Mouse (Mus musculus) cerebellum, adult 9-10 months (tissue): ENCODE results near the gene Mafg.
"Not testable (repeated sequence)": the region's sequence is repeated elsewhere in the genome, so short reads cannot be mapped to it uniquely, and the experiment has no call there.

ENCODE experiments used
- DNase-seq: peaks from one replicate; pipeline ENCODE4 v3.0.0; 2022

Gene Mafg

DNA sequence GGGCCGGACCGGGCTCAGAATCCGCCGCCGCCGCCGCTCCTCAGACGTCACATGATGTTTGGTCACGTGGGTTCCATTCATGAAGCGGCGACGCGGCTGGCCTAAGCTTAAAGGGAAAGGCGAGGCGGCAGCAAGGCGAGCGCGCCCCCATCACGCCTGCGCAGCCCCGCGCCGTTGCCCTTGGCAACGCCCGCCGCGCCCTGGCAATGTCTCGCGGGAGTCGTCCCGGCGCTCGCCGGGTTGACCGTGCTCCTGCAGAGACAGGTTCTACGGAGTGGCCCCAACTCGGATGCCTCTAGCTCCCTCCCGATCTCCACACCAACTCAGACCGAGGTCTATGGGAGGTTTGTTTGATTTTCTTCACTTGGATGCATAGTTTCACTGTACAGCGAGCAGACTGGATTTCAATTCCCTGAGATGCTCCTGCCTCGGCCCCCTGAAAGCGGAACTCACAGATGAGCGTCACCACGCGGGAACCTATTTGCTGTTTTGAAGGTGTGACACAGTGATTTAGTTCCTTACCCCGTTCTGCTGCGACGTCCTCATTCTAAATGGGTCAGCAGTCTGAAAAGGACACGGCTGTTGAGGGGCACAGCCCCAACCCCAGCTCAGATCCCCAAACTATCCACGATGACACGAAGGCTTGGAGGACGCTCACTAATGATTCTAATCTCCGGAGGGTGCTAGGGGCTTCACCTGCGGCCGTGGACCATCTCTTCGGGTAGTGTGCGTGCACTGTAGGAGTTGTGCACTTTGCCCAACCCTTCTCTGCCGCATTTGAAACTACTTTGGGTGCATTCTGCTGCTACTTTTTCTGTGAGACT is at the start of gene Mafg:
TSS of gene Mafg (minus strand) at position 81 of the 824 bp plus-strand sequence.
- DNase-seq = peak; percentile 94

DNA sequence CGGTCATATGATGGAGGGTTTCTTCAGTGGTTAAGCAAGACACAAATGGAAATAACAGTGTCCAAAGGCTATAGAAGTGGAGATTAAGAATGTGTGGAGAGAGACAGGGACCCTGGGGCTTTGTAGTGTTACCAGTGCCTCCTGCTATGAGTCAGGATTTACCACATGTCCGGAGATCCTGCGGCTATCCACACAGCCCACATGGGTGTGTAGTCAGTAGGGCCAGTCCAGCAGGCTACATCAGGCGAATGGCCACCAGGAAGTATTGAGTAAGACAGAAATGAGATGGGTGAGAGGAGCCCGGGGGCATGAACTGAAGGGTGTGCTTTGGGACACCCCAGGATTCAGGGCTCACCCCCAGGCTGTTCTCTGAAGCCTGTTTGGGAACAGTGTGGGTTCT is 49.3 kb upstream of the Mafg start:
- no peak for DNase-seq

DNA sequence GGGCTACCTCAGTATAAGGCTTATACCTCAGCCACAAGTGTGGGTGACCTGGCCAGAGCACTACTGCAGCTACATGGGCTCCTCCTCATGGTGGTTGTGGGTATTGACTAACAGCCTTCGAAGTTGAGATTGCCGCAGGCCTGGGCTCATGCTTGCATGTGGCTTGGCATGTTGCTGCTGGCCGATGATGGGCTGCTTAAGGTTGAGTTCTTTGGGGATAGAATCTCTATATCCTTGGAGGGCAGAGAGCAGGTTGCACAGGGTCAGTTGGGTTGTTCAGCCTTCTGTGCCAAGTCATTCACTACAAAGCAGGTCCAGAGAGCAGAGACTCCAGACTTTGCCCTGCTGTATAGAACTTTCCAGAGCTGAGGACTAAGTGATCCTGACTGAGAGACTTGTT is 46.5 kb upstream of the Mafg start:
- DNase-seq = no peak

DNA sequence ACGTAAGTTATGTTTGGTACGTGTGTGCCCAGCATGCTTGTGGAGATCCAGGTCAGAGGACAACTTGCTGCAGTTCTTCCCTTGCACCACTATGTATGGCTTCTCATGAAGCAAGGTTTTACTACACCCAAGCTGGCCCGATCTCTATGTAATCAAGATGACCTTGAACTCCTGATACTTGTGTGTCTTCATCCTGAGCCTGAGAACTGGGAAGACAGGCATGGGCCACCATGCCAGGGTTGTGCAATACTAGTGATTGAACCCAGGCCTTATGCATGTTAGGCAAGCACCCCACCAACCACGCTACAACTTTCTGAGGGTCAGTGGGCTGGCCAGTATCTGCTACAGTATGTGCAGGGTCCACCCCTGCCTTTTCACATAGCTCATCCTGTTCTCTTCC is 43.6 kb upstream of the Mafg start:
- no peak for DNase-seq

DNA sequence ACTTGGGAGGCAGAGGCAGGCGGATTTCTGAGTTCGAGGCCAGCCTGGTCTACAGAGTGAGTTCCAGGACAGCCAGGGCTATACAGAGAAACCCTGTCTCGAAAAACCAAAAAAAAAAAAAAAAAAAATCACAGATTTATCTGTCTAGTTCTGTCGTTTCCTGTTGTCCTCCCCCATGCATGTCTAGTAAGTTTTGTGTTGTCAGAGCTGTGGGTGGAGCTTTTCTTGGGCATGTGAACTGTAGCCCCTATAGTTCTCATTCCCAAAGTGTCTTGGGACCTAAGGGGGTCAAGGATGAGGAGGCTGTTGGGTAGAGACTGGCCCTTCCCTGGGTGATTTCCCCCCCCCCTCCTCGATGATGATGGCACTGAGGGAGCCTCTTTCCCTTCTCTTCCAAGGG is 42.5 kb upstream of the Mafg start:
- DNase-seq = not testable (repeated sequence)

DNA sequence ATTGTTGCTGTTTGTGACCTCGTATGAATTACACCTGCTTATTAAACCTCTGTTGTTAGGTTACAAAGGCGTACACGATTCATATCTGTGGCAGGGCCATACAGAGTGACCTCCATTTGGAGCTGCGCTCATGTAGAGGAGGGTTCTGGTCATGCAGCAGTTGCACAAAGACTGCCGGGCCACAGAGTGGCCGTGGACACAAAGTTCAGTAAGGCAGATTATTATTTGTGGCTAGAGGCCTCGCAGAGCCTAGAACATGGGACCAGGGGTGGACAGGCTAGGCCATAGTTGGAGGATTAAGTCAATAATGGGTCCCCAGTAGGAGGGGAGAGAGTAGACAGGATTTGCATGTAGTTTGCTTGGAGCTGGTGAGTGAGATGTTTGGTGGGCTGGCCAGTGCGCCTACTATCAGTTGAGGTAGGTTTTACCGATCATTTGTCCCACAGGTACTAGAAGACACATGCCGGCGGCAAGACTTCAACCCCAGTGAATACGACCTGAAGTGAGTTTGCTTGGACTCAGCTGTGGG is 40.3 kb upstream of the Mafg start:
- no peak for DNase-seq

DNA sequence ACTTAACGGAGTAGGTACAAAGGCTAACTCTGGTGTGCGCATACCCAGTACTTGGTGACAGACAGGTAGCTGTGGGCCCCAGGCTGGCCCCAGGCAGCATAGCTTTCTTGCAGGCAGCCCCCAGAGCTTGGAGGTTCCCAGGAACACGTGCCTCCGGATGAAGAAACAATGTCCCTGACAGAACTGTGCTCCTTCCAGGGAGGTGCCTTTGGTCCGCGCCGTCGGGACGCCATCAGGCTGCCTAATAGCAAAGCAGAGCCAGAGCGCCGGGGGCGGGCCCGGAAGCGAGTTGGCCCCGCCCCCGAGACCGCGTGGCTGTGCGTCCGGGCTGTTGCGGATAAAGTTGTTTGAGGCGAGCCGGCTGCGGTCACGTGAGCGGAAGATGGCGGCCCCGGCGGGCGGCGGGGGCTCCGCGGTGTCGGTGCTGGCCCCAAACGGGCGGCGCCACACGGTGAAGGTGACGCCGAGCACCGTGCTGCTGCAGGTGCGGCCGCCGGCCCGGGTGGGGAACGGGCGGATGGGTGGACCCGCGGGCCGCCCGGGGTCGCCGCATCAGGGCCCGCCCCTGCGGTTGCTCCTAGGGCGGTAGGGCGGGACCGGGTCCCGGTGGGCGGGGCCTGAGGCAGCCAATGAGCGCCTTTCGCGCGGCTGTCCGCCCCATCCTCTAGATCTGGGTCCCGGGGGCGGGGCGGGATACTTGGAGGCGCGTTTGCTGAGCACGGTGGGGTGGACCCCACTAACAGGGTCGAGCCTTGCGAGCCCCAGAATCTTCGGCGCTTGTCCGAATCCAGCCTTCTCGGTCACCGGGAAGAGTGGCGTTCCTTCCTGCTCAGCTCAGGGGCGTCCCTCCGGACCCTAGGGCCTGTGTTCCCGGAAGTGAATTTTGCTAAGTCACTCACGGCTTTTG is 39.5 kb upstream of the Mafg start, which contains the start of gene Aspscr1:
TSS of gene Aspscr1 (plus strand) at position 287 of the 907 bp plus-strand sequence.
- peak; percentile 90 for DNase-seq

DNA sequence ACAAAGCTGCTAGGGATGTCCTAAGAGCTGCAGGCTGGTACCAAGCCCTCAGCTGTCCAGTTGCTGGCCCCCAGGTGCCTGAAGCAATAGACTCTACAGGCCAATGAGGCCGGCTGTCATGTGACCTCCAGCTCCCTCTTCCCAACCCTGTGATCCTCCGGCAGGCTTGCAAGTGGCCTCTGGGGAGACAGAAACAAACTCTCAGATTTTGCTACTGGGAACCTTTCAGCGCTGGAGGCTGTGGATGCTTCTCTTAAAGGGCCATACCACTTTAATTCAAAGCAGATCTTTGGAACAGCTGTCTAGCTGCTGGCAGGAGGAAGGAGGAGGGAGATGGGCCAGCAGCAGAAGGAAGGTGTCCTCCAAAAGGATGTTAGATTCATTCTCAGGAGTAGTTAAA is 33.2 kb upstream of the Mafg start:
- no peak for DNase-seq

DNA sequence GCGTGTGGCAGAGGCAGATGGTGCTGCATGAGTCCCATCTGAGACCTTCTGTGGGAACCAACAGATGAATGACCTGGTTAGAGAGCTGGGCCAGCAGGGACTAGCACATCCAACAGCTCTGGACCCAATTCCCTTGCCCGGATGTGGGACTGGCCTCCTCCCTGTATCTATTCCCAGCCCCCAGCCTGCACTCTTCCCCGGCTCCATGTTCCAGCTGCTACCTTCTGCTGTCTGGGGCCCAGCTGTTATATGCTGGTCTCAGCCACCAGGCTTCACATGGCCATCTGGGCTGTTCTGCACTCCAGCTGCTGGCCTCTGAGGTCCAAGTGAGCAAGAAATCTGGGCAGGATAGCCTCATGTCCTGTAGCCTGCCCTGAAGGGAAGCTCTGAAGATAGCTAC is 32.0 kb upstream of the Mafg start:
- no peak for DNase-seq

DNA sequence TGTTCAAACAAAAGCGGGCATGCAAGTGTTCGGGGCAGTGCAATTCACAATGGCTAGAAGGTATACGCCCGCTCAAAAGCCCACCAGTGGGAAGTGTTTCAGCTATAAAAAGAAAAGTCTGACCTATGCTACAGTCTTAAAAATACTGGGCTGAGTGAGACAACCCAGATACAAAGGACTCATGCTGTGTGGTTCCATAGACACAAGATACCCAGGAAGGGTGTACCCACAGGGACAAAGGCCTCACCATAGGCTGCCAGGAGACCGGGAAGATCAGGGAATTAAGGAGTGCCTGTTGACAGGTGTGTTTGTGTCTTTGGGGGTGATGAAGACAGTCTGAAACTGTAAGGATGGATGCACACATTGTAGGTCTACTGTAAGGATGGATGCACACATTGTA is 30.3 kb upstream of the Mafg start:
- DNase-seq = no peak

DNA sequence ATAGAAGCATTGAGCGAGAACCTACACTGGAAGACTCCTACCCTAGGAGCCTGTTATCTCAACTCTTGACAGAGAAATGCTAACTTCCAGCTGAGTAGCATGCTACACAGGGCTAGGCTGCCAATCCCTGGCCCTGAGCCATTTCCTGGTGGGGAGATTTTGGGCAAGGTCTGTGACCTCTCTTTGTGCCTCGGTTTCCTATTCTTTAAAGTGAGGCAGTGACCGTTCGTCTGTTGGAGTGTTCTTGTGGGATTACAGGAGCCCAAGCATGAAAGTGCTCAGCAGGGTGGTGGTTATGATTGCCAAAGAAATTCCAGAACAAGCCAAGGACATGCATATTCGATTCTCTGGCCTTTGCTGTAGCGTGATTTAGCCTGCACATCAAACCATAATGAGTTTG is 29.4 kb upstream of the Mafg start:
- no peak for DNase-seq

DNA sequence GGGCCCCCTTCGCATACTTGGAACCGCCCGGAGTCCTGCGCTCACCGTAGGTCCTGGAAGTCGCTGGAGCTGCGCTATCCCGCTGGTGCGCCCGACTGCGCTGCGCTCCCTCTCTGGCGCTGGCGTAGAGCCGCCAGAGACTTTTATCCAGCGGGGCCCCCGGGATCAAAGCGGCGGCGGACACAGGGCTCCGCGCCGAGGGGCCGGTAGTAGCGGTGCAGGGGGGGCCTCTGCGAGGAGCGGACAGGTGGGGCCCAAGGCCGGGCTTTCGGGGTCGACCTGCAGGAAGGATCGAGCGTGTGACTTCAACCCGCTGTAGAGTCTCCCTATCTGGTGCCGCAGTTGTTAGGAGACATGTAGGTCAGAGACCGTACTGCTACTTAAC is 27.7 kb upstream of the Mafg start, which contains the start of gene Notum:
TSS of gene Notum (minus strand) at position 100 of the 385 bp plus-strand sequence.
- no peak for DNase-seq

DNA sequence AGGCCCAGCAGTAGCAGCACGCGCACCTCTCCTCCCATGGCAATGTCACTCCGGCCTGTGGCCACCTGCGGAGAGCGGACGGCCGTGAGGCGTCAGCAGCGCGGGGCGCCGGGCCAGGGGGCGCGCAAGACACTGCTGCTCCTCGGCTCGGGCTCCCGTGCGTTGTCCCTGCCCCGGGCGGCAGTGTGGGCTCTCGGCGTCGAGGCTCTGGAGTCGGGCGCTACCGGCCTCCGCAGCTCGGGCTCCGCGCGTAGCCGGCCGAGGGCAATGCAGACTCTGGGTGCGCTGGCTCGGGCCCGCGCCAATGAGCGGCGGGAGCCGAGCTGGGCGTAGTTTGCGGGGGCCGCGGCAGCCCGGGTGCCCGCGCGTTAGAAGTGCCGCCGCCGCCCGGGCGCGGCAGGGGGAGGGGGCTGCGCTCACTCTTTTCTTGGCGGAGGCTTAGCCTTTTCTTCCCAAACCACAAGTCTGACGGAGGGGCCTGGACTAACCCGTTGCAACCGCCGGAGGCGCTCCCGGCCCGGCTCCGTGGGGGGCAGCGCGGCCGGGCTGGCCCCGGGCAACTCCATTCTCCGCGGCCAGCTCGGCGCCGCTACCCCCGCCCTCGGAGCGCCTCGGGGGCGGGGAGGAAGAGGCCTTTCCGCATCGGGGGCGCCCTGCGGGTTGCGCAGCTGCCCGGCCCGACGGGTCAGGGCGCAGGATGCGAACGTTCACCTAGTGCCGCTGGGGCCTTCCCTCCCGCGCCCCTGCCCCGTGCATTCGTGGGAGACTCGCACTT is 27.1 kb upstream of the Mafg start:
- no peak for DNase-seq

DNA sequence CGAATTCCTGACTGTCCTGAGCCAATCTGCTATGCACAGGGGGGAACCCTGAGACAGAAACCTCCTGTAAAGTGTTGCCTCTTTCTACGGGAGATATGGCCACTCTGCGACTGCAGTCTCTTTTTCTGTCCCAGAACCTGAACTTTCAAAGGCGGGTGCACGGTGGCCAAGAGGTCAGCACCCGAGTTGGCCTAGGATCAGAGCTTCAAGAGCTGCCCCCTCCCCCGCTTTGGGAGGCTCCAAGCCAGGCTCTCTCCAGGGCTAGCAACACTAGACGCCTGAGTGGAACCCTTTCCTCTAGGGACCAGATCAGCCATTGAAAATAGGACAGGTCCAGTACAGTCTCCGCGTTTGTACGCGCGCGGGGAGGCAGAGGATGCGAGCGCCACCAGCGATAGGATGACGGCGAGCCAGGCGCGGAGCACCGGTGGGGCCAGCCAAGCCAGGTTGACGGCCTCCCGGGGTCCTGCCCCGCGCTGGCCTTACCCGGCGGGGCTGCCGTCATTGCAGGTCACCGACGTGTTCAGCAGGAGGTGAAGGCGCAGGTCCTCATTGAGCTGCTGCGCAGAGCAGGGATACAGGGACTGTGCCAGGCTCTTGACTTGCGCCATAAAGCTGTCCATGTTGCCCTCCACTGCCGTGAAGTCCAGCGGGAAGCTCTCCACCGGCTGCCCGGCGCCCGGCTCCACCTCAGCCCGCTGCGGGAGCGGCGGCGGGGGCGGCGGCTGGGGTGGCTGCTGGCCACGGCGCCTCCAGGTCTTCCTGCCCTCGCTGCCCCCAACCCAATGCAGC is 26.3 kb upstream of the Mafg start:
- DNase-seq = no peak

DNA sequence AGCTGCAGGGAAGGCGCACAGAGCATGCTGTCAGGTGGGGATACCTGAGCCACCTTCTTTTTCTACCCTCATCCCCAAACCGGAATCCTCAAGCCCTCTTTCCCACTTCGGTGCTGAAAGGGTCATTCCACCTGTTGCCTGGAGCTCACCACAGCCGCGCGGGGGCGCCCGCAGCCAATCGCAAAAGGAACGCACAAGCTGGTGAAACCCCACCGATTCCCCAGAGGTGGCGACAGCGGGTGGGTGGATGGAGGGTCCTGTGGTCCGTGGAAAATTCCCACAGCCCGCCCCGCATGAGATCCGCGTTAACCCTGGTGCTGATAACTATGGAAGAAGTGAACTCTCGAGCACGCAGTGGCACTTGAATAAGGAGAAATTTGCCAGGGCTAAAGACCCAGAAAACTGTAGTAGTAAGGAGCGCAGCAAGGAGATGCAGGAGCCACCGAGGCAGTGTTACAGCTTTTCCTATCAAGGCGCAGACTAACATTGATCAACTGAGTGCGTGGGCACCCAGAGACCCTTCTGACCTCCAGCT is 25.5 kb upstream of the Mafg start:
- DNase-seq = peak; percentile 61

DNA sequence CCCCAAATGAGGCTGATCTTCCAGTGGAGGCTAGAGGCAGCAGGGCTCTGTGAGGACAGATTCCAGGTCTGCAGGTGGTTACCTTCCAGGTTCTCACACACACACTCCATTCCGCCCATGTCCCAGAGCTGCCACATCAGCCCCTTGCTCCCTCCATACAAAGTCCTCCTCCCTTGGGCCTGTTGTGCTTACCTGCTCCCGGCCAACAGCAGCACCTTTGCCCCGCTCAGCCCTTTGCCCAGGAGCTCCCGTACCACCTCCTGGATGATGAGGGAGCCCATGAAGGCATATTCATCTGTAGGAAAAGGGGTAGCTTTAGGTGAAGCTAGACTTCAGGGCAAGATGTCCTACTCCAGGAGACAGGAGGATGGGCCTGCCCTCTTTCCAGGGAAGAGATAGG is 23.9 kb upstream of the Mafg start:
- no peak for DNase-seq

DNA sequence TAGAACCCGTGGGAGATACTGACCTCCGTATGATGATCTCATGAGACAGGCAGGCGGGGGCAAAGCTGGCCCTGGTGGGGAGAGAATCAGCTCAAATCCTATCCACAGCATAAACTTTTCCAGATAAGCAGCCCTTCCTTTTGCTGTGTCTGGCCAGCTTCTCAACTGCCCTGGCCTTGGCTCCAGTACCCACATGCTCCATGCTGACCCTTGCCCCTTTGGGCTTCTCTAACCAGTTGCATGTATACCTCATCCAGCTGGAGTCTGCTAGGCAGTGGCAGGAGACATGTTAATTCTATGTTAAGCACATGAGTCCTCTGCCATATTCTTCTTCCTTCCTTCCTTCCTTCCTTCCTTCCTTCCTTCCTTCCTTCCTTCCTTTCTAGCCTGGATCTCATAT is 21.3 kb upstream of the Mafg start:
- DNase-seq = no peak

DNA sequence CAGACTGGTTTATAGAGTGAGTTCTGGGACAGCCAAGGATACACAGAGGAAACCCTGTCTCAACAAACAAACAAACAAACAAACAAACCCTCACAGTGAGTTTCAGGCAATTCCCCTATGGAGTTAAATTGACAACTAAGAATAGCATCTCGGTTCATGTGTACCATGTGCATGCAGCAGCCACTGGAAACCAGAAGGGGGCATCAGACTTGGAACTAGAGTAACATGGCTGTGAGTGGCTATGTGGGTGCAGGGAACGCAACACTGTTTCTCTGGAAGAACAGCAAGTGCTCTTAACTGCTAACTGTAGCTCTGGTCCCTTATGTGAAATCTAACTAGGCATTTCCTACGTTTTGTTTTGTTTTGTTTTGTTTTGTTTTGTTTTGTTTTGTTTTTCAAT is 18.5 kb upstream of the Mafg start:
- DNase-seq = no peak

DNA sequence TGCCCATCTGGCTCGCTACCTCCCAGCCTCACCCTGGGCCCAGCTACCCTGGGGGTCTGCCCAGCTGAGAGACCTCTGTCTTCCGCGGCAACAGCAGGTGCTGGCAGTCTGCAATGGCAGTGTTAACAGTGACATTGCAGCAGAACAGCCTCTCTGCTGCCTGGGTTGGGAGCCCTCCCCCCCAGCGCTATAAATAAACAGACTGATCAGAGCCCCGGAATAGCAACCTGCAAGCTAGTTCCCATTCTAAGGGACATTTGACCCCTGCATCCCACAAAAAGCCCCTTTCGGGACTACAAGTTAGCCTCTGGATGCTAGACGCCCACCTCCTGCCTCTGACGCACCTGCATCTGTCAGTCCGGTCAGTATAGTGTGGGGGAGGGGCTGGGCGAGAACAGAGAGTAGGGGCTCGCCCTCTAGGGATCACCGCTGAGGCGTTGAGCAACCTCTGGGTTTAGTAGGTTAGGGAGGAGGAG is 14.6 kb upstream of the Mafg start, which contains the start of gene Myadml2:
TSS of gene Myadml2 (minus strand) at position 158 of the 476 bp plus-strand sequence.
- DNase-seq = peak; percentile 70

DNA sequence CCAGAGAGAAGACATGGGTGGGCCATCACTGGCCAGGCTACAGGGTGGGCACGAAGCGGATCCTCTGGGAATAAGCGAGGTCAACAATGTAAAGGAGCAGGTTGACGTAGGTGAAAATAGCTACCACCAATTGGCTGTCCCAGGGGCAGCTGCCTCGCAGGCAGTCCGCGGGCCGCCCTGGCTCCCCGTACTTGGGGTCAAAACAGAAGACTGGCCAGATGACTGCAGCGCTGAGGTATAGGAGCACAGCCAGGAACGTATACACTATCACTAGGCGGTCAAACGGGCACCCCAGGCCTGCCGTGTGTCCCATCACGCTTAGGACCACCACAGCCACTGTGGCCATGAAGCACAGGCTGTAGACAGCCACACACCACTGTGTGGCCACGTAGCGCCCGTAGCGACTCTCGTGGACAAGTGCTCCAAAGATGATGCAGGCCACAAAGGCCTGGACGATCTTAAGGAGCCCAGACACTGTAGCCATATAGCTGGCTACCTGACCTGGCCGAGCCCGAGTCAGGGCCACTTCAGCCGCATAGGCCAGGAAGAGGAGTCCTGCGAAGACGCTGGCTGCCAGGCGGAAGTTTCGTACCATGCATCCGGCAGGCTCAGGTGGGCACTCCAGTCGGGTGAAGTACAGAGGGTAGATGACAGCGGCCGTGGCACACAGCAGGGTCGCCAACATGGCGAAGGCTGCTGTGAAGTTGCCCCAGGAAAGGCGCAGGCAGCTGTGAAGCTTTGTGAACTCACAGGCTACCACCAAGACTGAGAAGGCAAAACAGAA is 13.8 kb upstream of the Mafg start:
- DNase-seq = no peak

DNA sequence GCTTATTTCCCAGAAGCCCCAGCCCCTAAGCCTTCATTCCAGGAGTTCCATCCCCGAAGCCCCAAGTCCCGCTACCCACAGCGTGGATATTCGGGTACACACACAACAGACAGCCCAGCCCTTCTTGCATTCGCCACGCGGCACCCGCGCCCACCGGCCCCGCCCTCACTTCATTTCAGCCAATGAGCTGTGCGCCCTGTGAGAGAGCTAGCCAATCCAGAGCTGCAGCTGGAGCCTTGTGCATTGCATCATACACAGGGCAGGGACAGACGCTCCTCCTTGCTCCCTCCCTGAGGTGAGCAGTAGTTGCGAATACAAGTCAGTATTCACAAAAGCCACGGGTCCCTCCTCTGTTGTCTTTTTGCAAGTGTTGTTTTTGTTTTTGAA is 10.2 kb upstream of the Mafg start, which contains the start of gene Pycr1:
TSS of gene Pycr1 (minus strand) at position 169 of the 387 bp plus-strand sequence.
- DNase-seq = peak; percentile 95
